Mouse (Mus musculus) inflammation-experienced regulatory T-cells, adult 16 weeks (primary cell): ENCODE data around the gene Map7. TPM values are rescaled to one million over a fixed set of nuclear protein-coding genes. Genes with fewer than 3 reads are reported as not detected.

ENCODE experiments used
- polyA plus RNA-seq: library from polyadenylated mRNA; unstranded; fragments of 100-300 nt; shearing (Covaris generic); gene quantifications from one replicate; pipeline ENCODE4 v1.2.1, GENCODE M21; 2017

The Map7 gene
- 18.9 TPM for polyA plus RNA-seq

GRCm38 (mm10) chr10:20148130-20148772, at the start of gene Map7:
Map7 (plus strand) TSS chr10:20148471.

GRCm38 (mm10) chr10:20311918-20312735, 163.9 kb downstream of the Map7 start, which contains the start of gene Bclaf1:
Bclaf1 (plus strand) TSS chr10:20312469.

Other genes starting within 250 kb of the Map7 start
- gene Pex7, start 240.8 kb upstream of the Map7 start, polyA plus RNA-seq: 8.0 TPM
- gene Map3k5, start 214.0 kb upstream of the Map7 start, polyA plus RNA-seq: 9.1 TPM
- 196 TPM for gene Bclaf1, start 164.0 kb downstream of the Map7 start, polyA plus RNA-seq
- 1.3 TPM for gene Mtfr2, start 199.3 kb downstream of the Map7 start, polyA plus RNA-seq